Mouse (Mus musculus): ENCODE data around the gene Fbxl2.

Fbxl2 gene

GRCm38 (mm10) chr9:113915789-113916188, 130.2 kb downstream of the Fbxl2 start:
- no peak for DNase-seq (ENCODE audit: low spot score)
